Mouse (Mus musculus) urinary bladder, postnatal 4 days (tissue): ENCODE data around the gene Elp1.

Experiments used
- DNase-seq, 2 experiments: peaks; one replicate each; pipeline ENCODE4 v3.0.0; 2021 to 2022; ENCODE audit warnings: low spot score in 2 of 2

Elp1 gene

DNA sequence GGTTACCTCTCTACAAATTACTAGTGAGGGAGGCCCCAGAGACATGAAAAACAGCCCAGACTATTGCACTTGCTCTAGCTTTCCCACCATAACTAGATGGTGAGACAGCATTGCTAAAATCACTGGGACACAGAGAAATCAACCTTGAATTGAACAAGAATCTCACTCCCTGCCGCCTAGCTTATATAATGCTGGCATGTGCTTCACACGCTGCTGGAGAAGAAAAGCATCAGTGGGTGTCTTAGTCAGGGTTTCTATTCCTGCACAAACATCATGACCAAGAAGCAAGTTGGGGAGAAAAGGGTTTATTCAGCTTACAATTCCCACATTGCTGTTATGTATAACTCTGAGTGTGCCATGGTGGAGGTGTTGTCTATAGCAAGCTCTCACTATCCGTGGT lies 89.0 kb downstream of the Elp1 start:
- DNase-seq = no peak

- DNase-seq = no peak
These were observed 99.9 kb downstream of the Elp1 start for GRCm38 (mm10) chr4:56702234-56702633.
